Mouse (Mus musculus) layer of hippocampus, adult 8-10 months (tissue): ENCODE results near the gene Kcnh3. TPM values are rescaled to one million over a fixed set of nuclear protein-coding genes. Genes with fewer than 3 reads are reported as not detected.
"Not testable (repeated sequence)": the region's sequence is repeated elsewhere in the genome, so short reads cannot be mapped to it uniquely, and the experiment has no call there.

ENCODE experiments used
- DNase-seq, 2 experiments: peaks; one replicate each; pipeline ENCODE4 v3.0.0; 2022; ENCODE audit warnings: low spot score in 2 of 2
- total RNA-seq, 4 experiments: library from RNA; stranded (reverse); gene quantifications; 2 replicates each; pipeline ENCODE4 v1.2.4; 2022

Gene Kcnh3
- total RNA-seq, 4 experiments from 2014 or later, result 77.9 to 90.0 (median 86.8) TPM

DNA sequence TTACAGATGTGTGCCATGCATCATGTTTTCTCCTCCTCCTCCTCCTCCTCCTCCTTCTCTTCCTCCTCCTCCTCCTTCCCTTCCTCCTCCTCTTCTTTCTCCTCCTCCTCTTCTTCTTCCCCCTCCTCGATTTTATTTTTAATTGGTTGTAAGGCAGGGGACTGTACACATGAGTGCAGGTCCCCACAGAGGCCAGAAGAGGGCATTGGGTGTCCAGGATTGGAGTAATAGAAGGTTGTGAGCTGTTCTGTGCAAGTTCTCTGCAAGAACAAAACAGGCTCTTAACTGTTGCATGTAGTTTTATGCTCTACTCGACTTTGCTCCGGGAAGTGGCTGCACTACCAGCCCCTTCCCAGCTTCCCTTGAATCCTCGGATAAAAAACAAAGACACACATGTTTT is 15.5 kb downstream of the Kcnh3 start:
- DNase-seq, result no peak

DNA sequence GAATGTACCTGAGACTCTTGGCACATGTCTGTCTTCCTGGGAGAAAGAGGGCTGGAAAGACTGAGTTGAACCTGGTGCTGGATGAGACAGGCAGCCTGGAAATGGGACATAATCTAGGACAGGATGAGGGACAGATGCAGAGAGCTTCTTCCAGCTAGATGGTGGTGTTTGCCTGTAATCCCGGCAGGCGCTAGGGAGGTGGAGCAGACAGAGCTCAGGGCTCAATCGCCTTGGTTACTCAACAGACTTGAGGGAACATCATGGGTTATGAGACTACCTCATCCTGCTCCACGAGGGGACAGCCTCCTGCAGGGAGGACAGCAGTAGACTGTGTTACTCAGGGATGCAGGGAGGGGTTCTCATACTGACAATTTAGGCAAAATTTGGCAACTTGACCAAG is 16.6 kb downstream of the Kcnh3 start:
- DNase-seq, result no peak

DNA sequence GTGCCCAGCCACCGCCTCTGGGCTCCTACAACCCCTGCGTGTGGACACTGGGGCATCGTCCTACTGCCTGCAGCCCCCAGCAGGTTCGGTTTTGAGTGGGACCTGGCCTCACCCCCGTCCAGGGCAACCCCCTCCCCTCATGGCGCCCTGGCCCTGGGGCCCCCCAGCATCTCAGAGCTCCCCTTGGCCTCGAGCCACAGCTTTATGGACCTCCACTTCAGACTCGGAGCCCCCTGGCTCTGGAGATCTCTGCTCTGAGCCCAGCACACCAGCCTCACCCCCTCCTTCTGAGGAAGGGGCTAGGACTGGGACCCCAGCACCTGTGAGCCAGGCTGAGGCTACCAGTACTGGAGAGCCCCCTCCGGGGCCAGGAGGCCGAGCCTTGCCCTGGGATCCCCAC is 17.4 kb downstream of the Kcnh3 start:
- no peak for DNase-seq

DNA sequence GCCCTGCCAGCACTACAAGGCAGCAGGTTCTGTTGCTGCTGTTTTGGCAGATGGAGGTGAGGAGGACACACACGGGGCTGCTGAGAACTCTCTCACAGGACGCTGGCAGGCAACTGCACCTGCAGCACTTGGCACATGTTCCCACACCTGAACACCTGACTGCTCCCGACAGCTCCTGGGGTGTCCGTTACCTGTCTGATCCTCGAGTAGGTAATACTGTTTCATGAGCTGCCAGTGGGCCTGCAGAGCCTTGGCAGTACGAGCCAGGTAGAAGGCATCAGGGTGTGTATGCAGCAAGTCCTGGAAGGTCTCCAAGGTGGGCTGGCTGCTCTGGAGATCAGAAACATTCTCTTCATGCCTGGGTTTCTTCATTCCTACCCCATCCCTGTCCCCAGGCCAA is 22.1 kb downstream of the Kcnh3 start:
- not testable (repeated sequence) for DNase-seq

DNA sequence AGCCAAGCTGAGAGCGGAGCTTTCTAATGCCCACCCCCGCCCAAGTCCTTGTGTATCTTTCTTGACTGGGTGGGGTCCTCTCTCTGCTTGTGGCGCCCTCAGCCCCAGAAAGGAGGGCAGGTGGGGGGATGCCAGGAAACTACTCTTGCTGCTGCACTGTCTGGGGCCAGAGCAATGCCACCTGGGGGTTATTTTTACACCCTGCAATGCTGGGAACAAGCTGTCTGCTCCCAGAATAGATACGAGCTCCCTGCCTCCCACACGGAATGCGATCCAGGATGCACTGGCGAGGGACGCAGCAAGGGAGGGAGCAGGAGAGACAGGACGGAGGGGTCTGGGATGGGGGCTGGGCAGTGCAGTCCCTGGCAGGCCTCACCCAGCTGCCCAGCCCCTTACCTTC is 24.3 kb downstream of the Kcnh3 start:
- peak; percentile 57 to 75 for DNase-seq

DNA sequence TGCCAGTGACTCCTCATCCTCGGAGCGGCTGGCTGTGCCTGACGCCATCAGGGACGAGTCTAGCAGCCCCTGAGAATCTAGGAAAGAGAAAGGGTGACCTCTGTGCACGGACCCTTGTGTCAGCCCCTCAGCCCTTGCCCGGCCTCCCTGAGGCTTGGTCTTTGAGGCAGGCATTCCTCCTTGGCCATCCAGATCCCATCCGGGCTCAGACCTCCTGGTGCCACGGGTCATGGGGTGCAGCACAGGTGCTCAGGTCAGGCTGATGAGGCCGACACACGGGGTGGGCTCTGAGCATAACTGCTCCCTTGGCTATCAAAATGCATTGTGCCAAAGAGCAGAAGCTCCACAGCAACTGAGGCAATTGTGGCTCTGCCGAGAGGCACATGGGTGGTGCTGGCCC is 25.3 kb downstream of the Kcnh3 start:
- DNase-seq, result no peak

DNA sequence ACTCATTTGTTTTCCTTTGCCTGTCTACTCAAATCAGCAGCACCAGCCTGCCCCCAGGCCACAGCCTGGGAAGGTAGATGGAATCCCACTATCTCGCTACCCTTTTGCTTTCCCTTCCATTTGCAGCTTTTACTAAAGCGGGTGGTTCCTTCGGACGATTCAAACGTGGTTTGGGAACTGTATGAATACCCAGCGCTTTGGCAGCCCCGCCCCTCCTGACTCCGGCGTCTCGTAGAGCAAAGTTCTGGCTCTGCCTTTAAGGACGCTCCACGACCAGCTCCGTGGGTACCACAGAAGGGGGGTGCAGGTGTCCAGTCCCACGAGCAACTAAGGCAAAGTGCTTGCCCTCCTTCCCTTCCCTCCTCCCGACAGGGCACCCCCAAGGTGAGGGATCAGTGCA is 26.4 kb downstream of the Kcnh3 start:
- not testable (repeated sequence) for DNase-seq

DNA sequence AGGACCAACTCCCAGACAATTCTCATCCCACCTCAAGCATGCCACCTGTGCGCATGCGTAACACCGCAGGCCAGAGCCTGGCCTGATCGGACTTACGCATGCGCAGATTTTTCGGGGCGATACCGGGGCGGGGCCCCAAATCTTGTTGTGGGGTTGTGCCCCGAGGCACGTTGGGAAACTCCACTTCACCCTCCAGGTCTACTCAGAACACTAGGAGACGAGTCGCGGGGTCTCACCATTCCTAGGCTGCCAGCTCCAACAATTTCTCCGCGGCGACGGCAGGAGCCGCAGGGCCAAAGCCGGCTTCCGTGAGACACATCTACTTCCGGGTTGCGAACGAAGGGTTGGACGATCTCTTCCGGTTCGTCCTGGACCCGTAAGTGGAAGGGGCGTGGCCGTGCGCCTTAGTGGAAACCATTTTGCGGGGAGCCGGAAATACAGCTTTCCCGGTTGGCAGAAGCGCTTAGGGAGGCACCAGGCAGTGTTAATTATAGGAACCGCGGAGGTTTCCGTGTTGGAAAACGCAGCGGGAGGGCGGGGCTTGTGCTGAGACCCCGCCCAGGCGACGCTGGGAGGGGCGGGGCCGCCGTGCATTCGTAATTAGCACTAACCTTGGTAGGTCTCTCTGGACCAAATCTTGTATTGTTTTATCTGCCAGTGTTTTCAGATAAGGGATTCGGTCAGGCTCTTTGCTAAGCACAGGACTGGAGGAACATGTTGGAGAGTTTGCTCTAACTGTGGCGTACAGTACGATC is 27.1 kb downstream of the Kcnh3 start, which contains the start of gene Mcrs1:
Gene Mcrs1, minus strand, starts transcription at position 336 of the 755 bp plus-strand sequence.
- DNase-seq, result peak; percentile 98 to 99

DNA sequence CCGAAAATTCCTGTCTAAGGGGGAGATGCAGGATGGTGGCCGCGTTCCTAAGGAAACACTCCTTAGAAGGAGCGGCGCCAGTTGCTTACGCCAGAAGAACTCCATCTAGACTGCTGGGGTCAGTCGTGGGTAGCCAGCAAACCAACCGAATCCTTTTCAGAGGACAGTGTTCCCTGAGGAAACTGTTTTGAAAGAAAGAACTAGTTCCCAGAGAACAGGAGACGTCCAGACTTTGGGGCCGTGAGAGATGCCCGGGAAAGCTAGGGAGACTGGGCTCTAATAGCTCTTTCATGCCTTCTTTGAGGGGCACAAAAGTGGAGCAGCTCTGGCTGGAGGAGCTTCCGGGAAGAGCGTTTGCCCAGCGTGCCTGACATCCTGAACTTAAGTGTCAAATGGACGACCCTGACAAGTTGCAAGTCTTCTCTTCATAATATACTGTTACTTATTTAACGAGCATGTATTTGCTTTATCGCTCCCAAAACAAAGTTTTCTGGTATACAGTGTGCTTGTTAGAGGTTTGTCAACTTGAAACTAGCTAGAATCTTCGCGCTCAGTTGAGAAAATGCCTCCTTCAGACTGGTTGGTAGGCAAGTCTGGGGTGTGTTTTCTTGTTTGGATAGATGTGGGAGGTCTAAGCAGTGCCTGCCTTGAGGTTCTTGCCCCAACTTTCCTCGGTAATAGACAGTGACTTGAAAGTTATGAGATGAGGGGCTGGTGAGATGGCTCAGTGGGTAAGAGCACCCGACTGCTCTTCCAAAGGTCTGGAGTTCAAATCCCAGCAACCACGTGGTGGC is 27.9 kb downstream of the Kcnh3 start:
- DNase-seq, result no peak

DNA sequence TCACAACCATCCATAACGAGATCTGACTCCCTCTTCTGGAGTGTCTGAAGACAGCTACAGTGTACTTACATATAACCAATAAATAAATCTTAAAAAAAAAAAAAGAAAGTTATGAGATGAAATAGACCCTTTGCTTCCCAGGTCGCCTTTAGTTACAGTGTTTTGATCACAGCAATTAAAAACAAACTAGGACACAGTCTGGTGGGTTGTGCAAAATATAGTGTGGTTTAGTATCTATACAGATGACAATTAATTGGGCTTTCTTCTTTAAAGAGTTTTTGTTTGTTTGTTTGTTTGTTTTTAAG is 28.5 kb downstream of the Kcnh3 start:
- DNase-seq, result not testable (repeated sequence)

DNA sequence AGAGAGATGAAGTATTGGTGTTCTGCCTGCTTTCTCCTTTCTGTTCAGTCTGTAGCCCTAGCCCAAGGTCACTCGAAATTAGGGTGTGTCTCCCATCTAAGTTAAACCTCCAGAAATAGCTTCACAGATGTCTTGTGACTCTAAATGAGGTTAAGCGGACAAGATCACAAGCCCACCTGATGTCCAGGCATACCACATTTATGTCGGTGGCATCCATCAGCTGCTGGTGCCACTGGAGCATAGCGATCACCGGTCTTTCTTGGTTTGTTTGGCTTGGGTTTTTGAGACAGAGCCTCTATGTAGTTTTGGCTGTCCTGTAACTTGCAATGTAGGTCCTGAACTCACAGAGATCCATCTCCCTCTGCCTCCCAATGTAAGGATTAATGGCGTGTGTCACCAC is 29.1 kb downstream of the Kcnh3 start:
- no peak for DNase-seq

DNA sequence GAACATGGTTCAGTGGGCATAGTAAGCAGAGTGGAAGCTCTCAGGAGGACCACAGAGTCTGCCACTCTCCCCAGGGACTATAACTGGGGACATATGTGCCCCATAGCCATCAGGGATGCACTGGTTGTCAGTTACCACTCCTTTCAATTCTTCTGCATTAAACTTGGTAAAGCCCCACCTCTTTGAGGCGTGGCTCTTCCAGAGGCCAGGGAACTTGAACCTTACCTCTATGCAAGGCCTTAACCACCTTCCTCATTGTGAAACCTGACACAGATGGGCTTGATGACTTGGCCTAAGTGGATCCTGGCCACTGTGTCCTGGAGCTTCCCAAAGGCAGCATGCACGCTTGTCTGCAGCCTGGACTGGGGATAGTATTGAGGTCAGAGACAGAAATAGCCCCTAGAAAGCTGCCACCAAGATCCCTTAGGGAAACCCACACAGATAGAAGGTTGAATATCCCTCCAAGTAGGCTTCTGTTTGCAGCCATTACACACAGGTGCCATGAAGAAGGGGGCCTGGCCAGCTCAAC is 29.9 kb downstream of the Kcnh3 start:
- DNase-seq, result no peak

DNA sequence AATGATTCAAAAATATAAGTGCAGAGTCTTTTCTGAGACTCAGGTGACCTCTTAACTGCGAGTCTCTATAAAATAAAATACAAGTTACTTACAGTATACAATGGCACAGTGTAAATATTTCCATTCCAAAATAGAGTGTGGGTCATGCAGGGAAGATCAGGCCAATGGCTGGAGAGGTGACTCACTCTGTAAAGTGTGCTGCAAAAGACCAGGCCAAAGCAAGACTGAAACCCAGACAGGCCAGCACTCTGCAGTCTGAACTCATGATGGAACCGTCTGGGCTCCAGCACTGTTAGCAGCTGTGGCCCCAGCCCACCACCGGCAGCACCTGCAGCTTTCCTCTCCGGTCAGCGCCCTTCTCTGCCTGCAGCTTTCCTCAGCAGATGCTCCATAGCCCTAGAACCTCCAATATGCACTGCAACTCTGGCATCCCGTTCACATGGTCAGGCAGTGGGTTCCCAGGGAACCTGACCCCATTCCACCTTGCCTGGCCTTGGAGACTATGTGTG is 30.6 kb downstream of the Kcnh3 start:
- DNase-seq, result no peak

DNA sequence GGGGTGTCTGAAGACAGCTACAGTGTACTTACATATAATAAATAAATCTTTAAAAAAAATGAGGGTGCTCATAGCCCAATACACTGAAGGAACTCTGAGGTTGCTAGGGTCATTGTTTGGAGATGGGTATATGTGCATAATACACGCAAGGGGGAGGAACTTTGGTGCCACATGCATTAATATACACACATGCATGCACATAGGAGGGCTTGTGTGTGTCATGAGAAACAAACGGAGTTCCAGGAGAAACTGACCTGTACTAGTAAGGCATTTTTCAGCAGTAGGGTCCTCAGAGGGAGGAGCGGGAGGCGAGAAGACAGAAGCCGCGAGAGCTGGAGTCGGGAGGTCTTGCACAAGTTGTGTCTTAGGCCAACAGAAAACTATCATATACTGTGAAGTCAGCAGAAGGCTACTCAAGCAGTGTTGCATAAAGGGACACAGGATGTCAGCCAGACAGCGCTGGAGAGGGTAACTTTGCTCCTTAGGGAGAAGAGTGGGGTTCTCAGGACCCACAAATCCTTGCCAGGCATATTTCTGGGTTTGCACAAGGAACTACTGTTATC is 34.6 kb downstream of the Kcnh3 start:
- no peak for DNase-seq

DNA sequence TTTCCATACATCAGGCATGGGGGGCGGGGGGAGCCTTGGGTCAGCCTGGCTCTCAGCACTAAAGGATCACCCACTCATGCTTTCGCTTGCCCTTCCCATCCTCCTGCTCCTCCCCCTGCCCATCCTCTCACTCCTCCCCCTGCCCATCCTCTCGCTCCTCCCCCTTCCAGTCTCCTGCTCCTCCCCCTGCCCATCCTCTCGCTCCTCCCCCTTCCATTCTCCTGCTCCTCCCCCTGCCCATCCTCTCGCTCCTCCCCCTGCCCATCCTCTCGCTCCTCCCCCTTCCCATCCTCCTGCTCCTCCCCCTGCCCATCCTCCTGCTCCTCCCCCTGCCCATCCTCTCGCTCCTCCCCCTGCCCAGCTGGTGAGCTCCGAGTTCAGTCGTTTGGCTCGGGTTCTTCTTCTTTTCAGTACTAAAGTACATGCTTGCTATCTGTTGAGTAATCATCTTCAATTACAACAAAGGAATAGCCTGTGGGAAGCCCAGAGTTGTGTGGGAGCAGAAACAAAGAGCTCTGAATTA is 35.1 kb downstream of the Kcnh3 start:
- peak in 1 of 2 experiments; percentile 46 for DNase-seq

DNA sequence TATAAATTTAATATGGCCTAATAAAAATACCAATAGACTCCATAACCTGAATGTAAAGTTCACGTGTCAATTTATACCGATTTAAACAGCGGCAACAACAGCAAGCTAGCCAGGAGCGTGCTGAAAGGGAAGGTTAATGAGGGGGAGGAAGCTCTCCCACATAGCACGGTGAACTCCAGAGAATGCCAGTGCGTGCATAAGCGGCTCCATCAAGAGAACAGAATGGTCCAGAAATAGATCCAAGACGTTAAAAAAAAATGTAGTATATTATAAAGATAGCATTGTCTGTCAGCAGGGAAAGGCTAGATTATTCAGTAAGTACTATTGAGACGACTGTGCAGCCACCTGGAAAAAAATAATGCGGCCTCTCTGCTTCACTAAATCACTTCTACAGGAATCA is 38.0 kb downstream of the Kcnh3 start:
- no peak for DNase-seq

DNA sequence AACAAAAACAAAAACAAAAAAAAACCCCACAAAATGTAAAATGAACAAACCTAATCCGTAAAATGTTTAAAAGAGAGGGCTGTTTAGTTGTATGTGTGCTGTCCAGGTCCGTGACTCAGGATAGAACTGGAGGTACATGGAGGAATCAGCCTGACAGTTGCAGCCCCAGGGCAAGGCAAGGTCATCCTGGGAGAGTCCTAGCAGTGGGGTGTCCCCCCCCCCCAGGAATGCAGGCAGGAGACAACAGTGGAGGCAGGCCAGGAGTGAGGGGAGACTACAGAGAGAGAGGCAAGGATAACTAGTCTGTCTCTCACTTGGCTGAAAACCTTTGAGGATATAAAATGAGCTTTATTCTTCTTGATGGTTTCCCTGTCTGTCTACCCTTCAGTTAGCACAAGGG is 39.7 kb downstream of the Kcnh3 start:
- DNase-seq, result no peak

DNA sequence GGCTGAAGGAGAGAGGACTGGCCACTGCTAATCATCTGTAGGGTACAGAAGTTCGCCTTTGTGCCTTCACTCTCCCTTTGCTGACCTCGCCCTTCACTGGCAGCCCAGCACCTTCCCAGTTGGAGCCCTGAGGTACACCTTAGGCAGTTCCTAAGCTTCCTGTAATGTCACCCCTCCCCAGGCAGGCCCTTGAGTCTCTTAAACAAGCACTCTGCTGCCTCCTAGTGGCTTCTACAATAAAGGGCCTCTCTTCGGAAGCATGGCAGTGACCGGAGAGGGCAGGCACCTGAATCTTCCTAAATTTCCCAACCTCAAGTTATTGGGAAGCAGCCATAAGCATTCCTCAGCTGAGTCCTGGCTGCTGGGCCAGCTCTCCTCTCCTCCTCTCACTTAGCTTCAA is 41.0 kb downstream of the Kcnh3 start:
- DNase-seq, result peak; percentile 32 to 58

DNA sequence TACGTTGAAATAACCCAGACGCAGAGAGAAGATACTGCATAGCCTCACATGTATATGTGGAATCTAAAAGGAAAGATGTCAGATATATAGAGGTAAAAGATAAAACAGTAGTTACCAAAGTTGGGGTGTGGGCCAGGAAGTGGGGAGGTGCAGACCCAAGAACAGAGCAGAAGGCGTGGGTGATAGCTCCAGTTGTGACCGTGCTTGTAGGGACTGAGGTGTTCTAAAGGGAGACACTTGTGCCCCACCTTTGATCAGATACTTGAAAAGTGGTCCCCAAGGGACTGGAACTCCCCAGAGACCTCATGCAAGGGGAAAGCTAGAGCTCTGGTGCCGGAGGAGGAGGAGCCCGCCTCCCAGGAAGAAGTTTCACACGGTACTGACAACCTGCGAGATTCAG is 51.4 kb downstream of the Kcnh3 start:
- no peak for DNase-seq

DNA sequence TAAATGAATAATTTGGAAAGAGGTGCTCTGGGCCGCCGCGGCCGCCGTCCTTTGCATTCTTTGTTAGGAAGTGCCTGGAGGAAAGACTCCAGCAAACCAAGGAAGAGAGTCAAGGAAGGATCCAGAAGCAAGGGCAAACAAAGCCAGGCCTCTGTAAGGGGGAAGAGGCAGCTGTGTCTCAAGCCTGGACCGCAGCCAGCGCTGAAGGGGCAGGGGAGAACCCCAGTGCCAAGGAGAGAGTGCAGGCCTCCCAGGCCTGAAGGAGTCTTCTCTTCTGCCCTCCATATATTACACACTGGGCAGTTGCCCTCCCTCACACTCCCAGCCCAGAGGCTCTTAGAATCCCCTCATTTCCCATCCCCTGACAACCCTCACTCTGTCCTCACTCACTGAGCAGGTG is 53.6 kb downstream of the Kcnh3 start:
- no peak for DNase-seq

DNA sequence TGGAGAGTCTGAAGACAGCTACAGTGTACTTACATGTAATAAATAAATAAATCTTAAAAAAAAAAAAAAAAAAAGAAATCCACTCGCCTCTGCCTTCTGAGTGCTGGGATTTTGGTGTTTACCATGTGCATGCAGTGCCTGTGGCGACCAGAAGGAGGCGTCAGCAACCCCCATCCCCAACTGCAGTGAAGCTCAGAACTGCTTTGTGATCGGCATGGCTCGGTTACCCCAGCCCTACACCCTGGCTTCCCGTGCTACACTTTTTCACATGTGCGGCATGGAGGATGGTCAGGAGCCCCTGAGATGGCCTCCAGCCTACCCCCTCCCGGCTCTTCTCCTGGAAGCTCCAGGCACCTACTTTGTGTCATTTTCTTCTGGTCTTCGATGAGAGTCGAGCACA is 58.8 kb downstream of the Kcnh3 start:
- no peak for DNase-seq
